Mouse (Mus musculus): ENCODE results near the gene Rassf1. TPM values are rescaled to one million over a fixed set of nuclear protein-coding genes. Genes with fewer than 3 reads are reported as not detected.
"Not testable (repeated sequence)": the region's sequence is repeated elsewhere in the genome, so short reads cannot be mapped to it uniquely, and the experiment has no call there.

Gene Rassf1
- total RNA-seq, 2 experiments from 2014 or later = 12.1 to 16.7 TPM

GRCm38 (mm10) chr9:107553541-107554318 is 2.4 kb downstream of the Rassf1 start:
- intact Hi-C loops (cut with DNase I) = no loop called here
- no peak for DNase-seq (ENCODE audit: low spot score)

GRCm38 (mm10) chr9:107554319-107554825 is 3.0 kb downstream of the Rassf1 start:
- intact Hi-C loops (cut with DNase I) = no loop called here

GRCm38 (mm10) chr9:107555031-107555457 is 3.7 kb downstream of the Rassf1 start:
- DNase-seq (ENCODE audit: low spot score) = peak; percentile 77
- intact Hi-C loops (cut with DNase I) = no loop called here

More at GRCm38 (mm10) chr9:107554319-107554825, 3.0 kb downstream of the Rassf1 start:
- peak; percentile 92 for DNase-seq (ENCODE audit: low spot score)

- DNase-seq (ENCODE audit: low spot score) = no peak
- intact Hi-C loops (cut with DNase I) = no loop called here
Observed at GRCm38 (mm10) chr9:107555701-107556100, 4.3 kb downstream of the Rassf1 start.

GRCm38 (mm10) chr9:107556346-107556745 is 5.0 kb downstream of the Rassf1 start:
- intact Hi-C loops (cut with DNase I) = no loop called here
- DNase-seq (ENCODE audit: low spot score) = no peak

- DNase-seq (ENCODE audit: low spot score) = peak; percentile 92
- intact Hi-C loops (cut with DNase I) = no loop called here
Observed at GRCm38 (mm10) chr9:107563029-107563581, 11.8 kb downstream of the Rassf1 start, which contains the start of gene Tusc2. TSS of gene Tusc2 (plus strand) at chr9:107563255.

GRCm38 (mm10) chr9:107565556-107565955 is 14.2 kb downstream of the Rassf1 start:
- DNase-seq (ENCODE audit: low spot score) = not testable (repeated sequence)
- intact Hi-C loops (cut with DNase I) = loop anchor here (5.0 kb wide), 1 partner anchor 62 kb away; no protein-coding TSS in a partner anchor

- intact Hi-C loops (cut with DNase I) = loop anchor here (5.0 kb wide), 1 partner anchor 61 kb away; no protein-coding TSS in a partner anchor
- peak; percentile 70 for DNase-seq (ENCODE audit: low spot score)
Observed at GRCm38 (mm10) chr9:107566041-107566709, 14.8 kb downstream of the Rassf1 start.

GRCm38 (mm10) chr9:107566855-107567254 is 15.5 kb downstream of the Rassf1 start:
- intact Hi-C loops (cut with DNase I) = loop anchor here (5.0 kb wide), 1 partner anchor 60 kb away; no protein-coding TSS in a partner anchor
- DNase-seq (ENCODE audit: low spot score) = peak; percentile 76

- intact Hi-C loops (cut with DNase I) = loop anchor here (5.0 kb wide), 1 partner anchor 59 kb away; no protein-coding TSS in a partner anchor
Observed at GRCm38 (mm10) chr9:107567702-107568319, 16.5 kb downstream of the Rassf1 start, which contains the start of gene Hyal2. TSS of gene Hyal2 (plus strand) at chr9:107567945.

GRCm38 (mm10) chr9:107568331-107569261 is 17.2 kb downstream of the Rassf1 start:
- DNase-seq (ENCODE audit: low spot score) = peak; percentile 79
- intact Hi-C loops (cut with DNase I) = loop anchor here (5.0 kb wide), 1 partner anchor 59 kb away; no protein-coding TSS in a partner anchor

More at GRCm38 (mm10) chr9:107567702-107568319, 16.5 kb downstream of the Rassf1 start, which contains the start of gene Hyal2:
- DNase-seq (ENCODE audit: low spot score) = no peak

GRCm38 (mm10) chr9:107569270-107569669 is 17.9 kb downstream of the Rassf1 start:
- DNase-seq (ENCODE audit: low spot score) = no peak
- intact Hi-C loops (cut with DNase I) = loop anchor here (5.0 kb wide), 1 partner anchor 58 kb away; no protein-coding TSS in a partner anchor

- no peak for DNase-seq (ENCODE audit: low spot score)
- intact Hi-C loops (cut with DNase I) = no loop called here
Observed at GRCm38 (mm10) chr9:107570016-107570415, 18.7 kb downstream of the Rassf1 start.

- intact Hi-C loops (cut with DNase I) = no loop called here
- DNase-seq (ENCODE audit: low spot score) = no peak
Observed at GRCm38 (mm10) chr9:107570845-107571244, 19.5 kb downstream of the Rassf1 start.

GRCm38 (mm10) chr9:107571534-107572326 is 20.4 kb downstream of the Rassf1 start:
- intact Hi-C loops (cut with DNase I) = no loop called here
- DNase-seq (ENCODE audit: low spot score) = no peak

GRCm38 (mm10) chr9:107572327-107572662 is 20.9 kb downstream of the Rassf1 start:
- intact Hi-C loops (cut with DNase I) = no loop called here
- no peak for DNase-seq (ENCODE audit: low spot score)

- intact Hi-C loops (cut with DNase I); DNase-seq (ENCODE audit: low spot score): not testable (repeated sequence)
Observed at GRCm38 (mm10) chr9:107573774-107574173, 22.4 kb downstream of the Rassf1 start.
